Mouse (Mus musculus) midbrain, embryonic 15.5 days (tissue): Measurements from ENCODE around the gene Rab8b. TPM values are rescaled to one million over a fixed set of nuclear protein-coding genes. Genes with fewer than 3 reads are reported as not detected.
A peak's percentile ranks its signal among the peaks of the same experiment; 100 is the strongest.
"Not testable (repeated sequence)": the region's sequence is repeated elsewhere in the genome, so short reads cannot be mapped to it uniquely, and the experiment has no call there.

Source experiments
- ATAC-seq: fragments of 200-750 bp; cut with Nextera tagmentation; replicated peaks from 2 replicates; pipeline ENCODE4 v1.8.0; 2017; ENCODE audit warnings: moderate TSS enrichment
- H3K27ac ChIP-seq: fragments of 300-500 bp; sonication (generic); 2 replicates; pipeline ENCODE4 v1.5.1; 2015; ENCODE audit warnings: mild to moderate bottlenecking, inconsistent platforms
- H3K27me3 ChIP-seq: fragments of 300-500 bp; sonication (generic); replicated peaks from 2 replicates; pipeline ENCODE4 v1.6.1; 2015; ENCODE audit warnings: inconsistent platforms
- H3K36me3 ChIP-seq: fragments of 300-500 bp; sonication (generic); replicated peaks from 2 replicates; pipeline ENCODE4 v1.6.1; 2015; ENCODE audit warnings: inconsistent platforms
- H3K4me1 ChIP-seq: fragments of 300-500 bp; sonication (generic); 2 replicates; pipeline ENCODE4 v1.6.1; 2015; ENCODE audit warnings: inconsistent platforms
- H3K4me2 ChIP-seq: fragments of 300-500 bp; sonication (generic); 2 replicates; pipeline ENCODE4 v1.6.1; 2015; ENCODE audit warnings: inconsistent platforms, mild to moderate bottlenecking, moderate library complexity
- H3K4me3 ChIP-seq: fragments of 300-500 bp; sonication (generic); 2 replicates; pipeline ENCODE4 v1.5.1; 2015; ENCODE audit warnings: mild to moderate bottlenecking, inconsistent platforms
- H3K9ac ChIP-seq: fragments of 300-500 bp; sonication (generic); 2 replicates; pipeline ENCODE4 v1.6.1; 2015; ENCODE audit warnings: mild to moderate bottlenecking, inconsistent platforms
- H3K9me3 ChIP-seq: fragments of 300-500 bp; sonication (generic); 2 replicates; pipeline ENCODE4 v1.6.1; 2016; ENCODE audit warnings: inconsistent platforms
- WGBS: fragments of 180-500 bp; shearing (Covaris S2); methylation state at CpG from one replicate; pipeline ENCODE4 v1.1.7; 2015; ENCODE audit warnings: mixed read lengths; 5-methylcytosine and 5-hydroxymethylcytosine counted together
- polyA plus RNA-seq: library from polyadenylated mRNA; unstranded; fragments of >200 nt; fragmentation: Nextera tagmentation; extraction: Ambion mirVana; gene quantifications from 2 replicates; pipeline ENCODE4 v1.2.1, GENCODE M21; 2015

Gene Rab8b
- polyA plus RNA-seq, 1 experiment from 2014 or later: 28.5 TPM

GRCm38 (mm10) chr9:66861104-66861767 is 58.3 kb downstream of the Rab8b start:
- WGBS: 58% methylated on average over 5 of the region's 5 CpGs
- Histone ChIP-seq H3K9ac (no peak overlapping the region), H3K9me3 (no peaks in the 10 kb centered on the region), H3K27me3 (no peaks in the 10 kb centered on the region), H3K27ac (0 out of 2 replicates have a peak overlapping the region, but pooled peaks have one; percentile 16), H3K36me3 (no peaks in the 10 kb centered on the region), H3K4me1 (no peaks in the 10 kb centered on the region), H3K4me2 (no peak overlapping the region), H3K4me3 (no peak overlapping the region)
- ATAC-seq: no peak

GRCm38 (mm10) chr9:66859523-66859922 is 60.0 kb downstream of the Rab8b start:
- Histone ChIP-seq H3K36me3 (no peaks in the 10 kb centered on the region), H3K9me3 (no peaks in the 10 kb centered on the region), H3K27ac (no peak overlapping the region), H3K4me3 (no peak overlapping the region), H3K9ac (no peak overlapping the region), H3K4me2 (no peak overlapping the region), H3K4me1 (no peaks in the 10 kb centered on the region), H3K27me3 (no peaks in the 10 kb centered on the region)
- ATAC-seq: no peak
- WGBS: 90% methylated on average over 5 of the region's 5 CpGs

DNA sequence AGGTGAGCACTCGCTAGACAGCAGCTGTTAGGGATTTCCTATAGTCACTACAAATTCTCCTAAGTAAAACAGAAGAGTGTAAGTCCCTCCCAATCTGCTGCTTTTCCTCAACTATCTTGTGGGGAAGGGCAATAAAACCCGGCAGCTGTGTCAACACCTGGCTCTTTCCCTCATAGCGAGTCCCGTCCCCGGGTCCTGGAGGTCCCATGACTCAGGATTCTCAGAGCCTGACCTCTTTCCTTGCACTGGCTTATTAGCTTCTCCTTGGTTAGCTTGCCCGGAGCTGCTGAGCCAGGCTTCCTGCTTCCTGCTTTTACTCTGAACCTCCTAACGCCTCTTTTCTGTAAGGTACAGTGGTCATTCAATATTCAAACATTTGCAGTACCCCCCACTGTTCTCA is 63.6 kb downstream of the Rab8b start:
- no peak overlapping the region for H3K4me2 ChIP-seq
- ATAC-seq: no peak
- no peaks in the 10 kb centered on the region for H3K4me1 ChIP-seq
- no peak overlapping the region for H3K4me3 ChIP-seq
- no peak overlapping the region for H3K9ac ChIP-seq
- WGBS: 79% methylated on average over 7 of the region's 7 CpGs
- no peaks in the 10 kb centered on the region for H3K36me3 ChIP-seq
- H3K9me3 ChIP-seq: no peaks in the 10 kb centered on the region
- H3K27ac ChIP-seq: no peak overlapping the region
- H3K27me3 ChIP-seq: no peaks in the 10 kb centered on the region

DNA sequence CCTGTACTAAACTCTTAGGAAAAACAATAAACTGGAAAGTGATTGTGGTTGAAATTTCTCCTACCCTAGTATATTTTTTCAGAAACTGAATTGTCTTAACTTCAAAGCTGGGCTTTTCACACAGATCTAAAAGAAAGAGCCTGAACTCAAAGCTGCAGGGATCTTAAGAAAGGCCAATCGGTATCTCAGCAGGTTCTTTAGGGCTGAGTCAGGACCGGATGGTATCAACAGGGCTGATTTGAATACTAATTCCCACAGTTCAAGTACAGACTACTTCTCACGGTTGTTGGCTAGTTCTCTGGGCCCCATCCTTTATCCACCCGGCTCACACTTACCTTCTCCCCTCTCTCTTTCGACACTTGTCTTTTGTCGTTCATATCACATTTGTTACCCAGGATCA is 66.9 kb downstream of the Rab8b start:
- H3K9me3 ChIP-seq: no peaks in the 10 kb centered on the region
- H3K4me3 ChIP-seq: no peak overlapping the region
- H3K27me3 ChIP-seq: no peaks in the 10 kb centered on the region
- WGBS: 38% methylated on average over 6 of the region's 6 CpGs
- H3K9ac ChIP-seq: no peak overlapping the region
- no peaks in the 10 kb centered on the region; the same call in 1 of the 2 replicates for H3K36me3 ChIP-seq
- H3K27ac ChIP-seq: no peak overlapping the region
- no peaks in the 10 kb centered on the region for H3K4me1 ChIP-seq
- no peak overlapping the region for H3K4me2 ChIP-seq
- no peak for ATAC-seq

- no peak for ATAC-seq
- 89% methylated on average over 5 of the region's 5 CpGs for WGBS
- H3K4me2 ChIP-seq: no peak overlapping the region
- H3K4me1 ChIP-seq: no peaks in the 10 kb centered on the region
- no peaks in the 10 kb centered on the region for H3K9me3 ChIP-seq
- H3K9ac ChIP-seq: no peak overlapping the region
- H3K27ac ChIP-seq: no peak overlapping the region
- peaks cover 4% of the 10 kb centered on the region; the same call in 1 of the 2 replicates for H3K36me3 ChIP-seq
- H3K27me3 ChIP-seq: no peaks in the 10 kb centered on the region
- no peak overlapping the region for H3K4me3 ChIP-seq
Measured at GRCm38 (mm10) chr9:66850966-66851365, 68.5 kb downstream of the Rab8b start.

- 93% methylated on average over 5 of the region's 5 CpGs for WGBS
- Histone ChIP-seq H3K9ac (no peak overlapping the region), H3K27ac (no peak overlapping the region), H3K4me3 (no peak overlapping the region), H3K4me1 (no peaks in the 10 kb centered on the region), H3K36me3 (peaks cover 4% of the 10 kb centered on the region; the same call in 1 of the 2 replicates), H3K27me3 (no peaks in the 10 kb centered on the region), H3K4me2 (no peak overlapping the region), H3K9me3 (no peaks in the 10 kb centered on the region)
- no peak for ATAC-seq
Measured at GRCm38 (mm10) chr9:66846822-66847221, 72.7 kb downstream of the Rab8b start.

GRCm38 (mm10) chr9:66835097-66835480 is 84.4 kb downstream of the Rab8b start:
- H3K27ac ChIP-seq: 0 out of 2 replicates have a peak overlapping the region, but pooled peaks have one; percentile 10
- 0 out of 2 replicates have a peak, but pooled peaks cover 7% of the 10 kb centered on the region for H3K27me3 ChIP-seq
- H3K36me3 ChIP-seq: no peaks in the 10 kb centered on the region
- H3K4me3 ChIP-seq: peak overlapping the region; percentile 45
- H3K4me2 ChIP-seq: peak overlapping the region; percentile 97
- peaks cover 13% of the 10 kb centered on the region for H3K4me1 ChIP-seq
- no peaks in the 10 kb centered on the region for H3K9me3 ChIP-seq
- peak; percentile 87 for ATAC-seq
- H3K9ac ChIP-seq: peak overlapping the region; percentile 28
- under 1% methylated on average over 24 of the region's 24 CpGs for WGBS

DNA sequence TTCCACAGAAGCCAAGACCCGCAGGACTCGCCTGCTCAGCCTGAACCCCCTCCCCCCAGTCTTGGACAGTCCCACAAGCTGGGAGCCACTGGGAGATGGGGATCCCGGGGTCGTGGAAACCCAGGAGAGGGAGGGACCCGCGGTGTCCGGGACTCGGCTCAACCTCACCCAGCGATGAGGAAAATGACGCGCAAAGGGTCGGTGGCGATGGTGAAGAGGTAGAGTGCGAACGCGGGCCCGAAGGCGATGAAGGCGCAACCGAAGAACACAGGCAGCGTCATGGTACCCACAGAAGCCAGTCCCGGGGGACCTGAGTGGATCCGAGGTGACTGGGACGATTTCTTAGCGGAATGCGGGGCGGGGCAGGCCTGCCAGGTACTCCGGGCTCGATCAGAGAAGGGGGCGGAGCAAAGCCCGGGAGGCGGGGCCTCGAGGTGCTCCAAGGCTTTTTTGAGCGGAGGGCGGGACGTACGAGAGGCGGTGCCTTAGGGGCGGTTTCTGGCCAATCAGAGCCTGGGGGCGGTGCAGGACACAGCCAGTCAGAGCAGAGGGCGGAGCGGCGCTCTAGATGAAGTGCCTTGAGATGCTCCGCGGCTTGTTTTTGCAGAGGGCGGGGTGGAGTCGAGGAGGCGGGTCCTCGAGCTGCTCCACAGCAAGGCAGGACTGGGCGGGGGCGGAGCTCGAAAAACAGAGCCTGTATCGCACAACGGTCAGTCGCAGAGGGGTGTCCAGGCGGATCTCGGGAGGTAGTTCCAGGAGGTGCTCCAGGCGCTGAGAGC is 85.0 kb downstream of the Rab8b start, which contains the start of gene Aph1c:
Aph1c (minus strand) TSS at position 409 of the 779 bp plus-strand sequence.
- ATAC-seq: peak; percentile 99
- peak within 1 kb of the TSS; percentile 97 for H3K4me2 ChIP-seq
- H3K4me1 ChIP-seq: peaks cover 13% of the 10 kb centered on the region
- H3K27me3 ChIP-seq: 0 out of 2 replicates have a peak, but pooled peaks cover 7% of the 10 kb centered on the region
- H3K4me3 ChIP-seq: peak within 1 kb of the TSS; percentile 45
- no peaks in the 10 kb centered on the region for H3K36me3 ChIP-seq
- peak within 1 kb of the TSS; percentile 43 for H3K9ac ChIP-seq
- 0 out of 2 replicates have a peak within 1 kb of the TSS, but pooled peaks have one; percentile 10 for H3K27ac ChIP-seq
- WGBS: under 1% methylated on average over 58 of the region's 58 CpGs
- no peaks in the 10 kb centered on the region for H3K9me3 ChIP-seq

GRCm38 (mm10) chr9:66833851-66834250 is 85.6 kb downstream of the Rab8b start:
- Histone ChIP-seq H3K4me3 (peak overlapping the region; percentile 45), H3K36me3 (no peaks in the 10 kb centered on the region), H3K9ac (peak overlapping the region; percentile 43; the same call in 1 of the 2 replicates), H3K27me3 (0 out of 2 replicates have a peak, but pooled peaks cover 7% of the 10 kb centered on the region), H3K4me2 (peak overlapping the region; percentile 97), H3K27ac (no peak overlapping the region), H3K4me1 (peaks cover 13% of the 10 kb centered on the region), H3K9me3 (no peaks in the 10 kb centered on the region)
- WGBS: 15% methylated on average over 7 of the region's 7 CpGs
- no peak for ATAC-seq

GRCm38 (mm10) chr9:66832366-66832908 is 87.0 kb downstream of the Rab8b start:
- 66% methylated on average over 4 of the region's 4 CpGs for WGBS
- Histone ChIP-seq H3K4me2 (no peak overlapping the region), H3K9ac (no peak overlapping the region), H3K4me1 (peaks cover 13% of the 10 kb centered on the region), H3K27ac (no peak overlapping the region), H3K4me3 (no peak overlapping the region), H3K36me3 (no peaks in the 10 kb centered on the region), H3K27me3 (0 out of 2 replicates have a peak, but pooled peaks cover 6% of the 10 kb centered on the region), H3K9me3 (no peaks in the 10 kb centered on the region)
- ATAC-seq: no peak

GRCm38 (mm10) chr9:66825990-66826389 is 93.5 kb downstream of the Rab8b start:
- no peak overlapping the region for H3K4me2 ChIP-seq
- H3K4me1 ChIP-seq: no peaks in the 10 kb centered on the region
- no peaks in the 10 kb centered on the region for H3K36me3 ChIP-seq
- WGBS: 36% methylated on average over 1 of the region's 1 CpGs
- H3K9me3 ChIP-seq: no peaks in the 10 kb centered on the region
- H3K27me3 ChIP-seq: no peaks in the 10 kb centered on the region
- no peak overlapping the region for H3K9ac ChIP-seq
- no peak overlapping the region for H3K27ac ChIP-seq
- H3K4me3 ChIP-seq: no peak overlapping the region
- ATAC-seq: no peak

DNA sequence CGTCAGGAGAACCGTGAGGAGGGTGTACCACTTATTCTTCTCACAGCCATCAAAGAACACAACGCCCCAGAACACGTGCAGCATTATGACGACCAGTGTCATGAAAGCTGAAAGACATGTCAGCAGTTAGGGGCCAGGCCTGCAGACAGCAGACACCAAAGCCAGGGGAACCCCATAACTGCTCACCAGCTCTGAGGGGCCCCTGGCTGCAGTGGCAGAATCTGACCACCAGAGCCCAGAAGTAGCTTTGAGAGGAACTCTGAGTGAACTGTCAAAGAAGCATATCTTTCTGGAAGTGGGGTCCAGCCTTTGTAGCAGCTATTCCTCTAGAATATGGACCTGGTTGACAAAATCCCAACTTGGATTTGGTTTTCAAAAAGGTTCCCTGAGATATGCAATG is 97.2 kb downstream of the Rab8b start:
- WGBS: 100% methylated on average over 2 of the region's 5 CpGs
- ATAC-seq: not testable (repeated sequence)

More for the DNA sequence above, 97.2 kb downstream of the Rab8b start:
- not testable (repeated sequence) for H3K27me3 ChIP-seq, H3K9me3 ChIP-seq, H3K9ac ChIP-seq, H3K4me3 ChIP-seq, H3K36me3 ChIP-seq, H3K4me1 ChIP-seq, H3K4me2 ChIP-seq, H3K27ac ChIP-seq
